Mouse (Mus musculus) CH12.LX (cell line): ENCODE data around the gene Actrt2.

Experiments
- CTCF ChIP-seq, 2 experiments: IDR thresholded peaks in 1 of 2; conservative IDR thresholded peaks in 1 of 2; 2 replicates each; pipeline ENCODE4 v1.5.1; 2011 to 2012; ENCODE audit warnings: low read depth in 2 of 2, low read length in 2 of 2, improper control_type of control experiment in 1 of 2, inconsistent platforms in 1 of 2, mild to moderate bottlenecking in 1 of 2, moderate library complexity in 1 of 2
- ETS1 ChIP-seq: conservative IDR thresholded peaks from 2 replicates; pipeline ENCODE4 v1.6.1; 2012; ENCODE audit warnings: low read depth, mild to moderate bottlenecking, inconsistent platforms, low read length, improper control_type of control experiment, moderate library complexity
- HCFC1 ChIP-seq: IDR thresholded peaks from 2 replicates; pipeline ENCODE4 v1.6.1; 2012; ENCODE audit warnings: low read depth, mild to moderate bottlenecking, inconsistent platforms, low read length, improper control_type of control experiment
- JUND ChIP-seq: conservative IDR thresholded peaks from 2 replicates; pipeline ENCODE4 v1.6.1; 2011; ENCODE audit warnings: low read depth, low read length, improper control_type of control experiment
- KAT2A ChIP-seq: IDR thresholded peaks from 2 replicates; pipeline ENCODE4 v1.6.1; 2012; ENCODE audit warnings: low read length, improper control_type of control experiment, inconsistent platforms; ENCODE audit not compliant: insufficient replicate concordance
- MYC ChIP-seq: IDR thresholded peaks from 2 replicates; pipeline ENCODE4 v1.6.1; 2011; ENCODE audit warnings: low read depth, mild to moderate bottlenecking, improper control_type of control experiment, low read length
- POLR2A ChIP-seq: IDR thresholded peaks from 2 replicates; pipeline ENCODE4 v1.6.1; 2011; ENCODE audit warnings: low read depth, mild to moderate bottlenecking, improper control_type of control experiment, low read length
- USF2 ChIP-seq: conservative IDR thresholded peaks from 2 replicates; pipeline ENCODE4 v1.6.1; 2011; ENCODE audit warnings: low read depth, low read length, improper control_type of control experiment

DNA sequence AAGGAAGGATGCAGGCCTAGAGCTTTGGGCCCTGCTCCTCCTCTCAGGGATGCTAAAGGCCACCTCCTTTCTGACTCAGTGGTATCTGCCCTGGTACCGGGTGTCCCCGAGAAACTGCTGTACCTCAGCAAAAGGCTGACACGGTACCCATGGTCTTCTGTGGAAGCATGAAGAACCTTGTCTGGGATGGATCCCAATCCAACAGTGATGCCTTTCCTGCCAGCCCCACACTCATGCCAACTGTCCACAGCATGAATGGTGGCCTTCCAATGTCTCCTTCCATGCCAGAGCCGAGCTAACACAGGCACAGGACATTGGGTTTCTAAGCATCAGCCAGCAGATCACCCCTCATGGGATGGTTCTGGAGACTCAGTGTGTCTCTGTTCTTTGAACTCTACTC is 45.1 kb downstream of the Actrt2 start:
- TF ChIP-seq POLR2A = no peak
- no peak for TF ChIP-seq KAT2A
- TF ChIP-seq MYC = no peak
- no peak for TF ChIP-seq ETS1
- TF ChIP-seq JUND = no peak
- no peak for TF ChIP-seq CTCF (conservative IDR thresholded peaks at IDR 0.05 in 1 of 2, IDR thresholded peaks at IDR 0.05 in 1 of 2; ENCODE audit: low read depth in 2 of 2, low read length in 2 of 2)
- TF ChIP-seq USF2 = no peak
- TF ChIP-seq HCFC1 = no peak
